Mouse (Mus musculus) hindbrain, embryonic 15.5 days (tissue): ENCODE measurements at regions not wholly inside any gene's neighbourhood (a gene's known extent, or its start where the extent isn't known, plus 50 kb on each side); places are given as distances from the start of the nearest gene placed in this dataset.

Experiments used
- ATAC-seq: fragments of 200-750 bp; cut with Nextera tagmentation; 2 replicates; pipeline ENCODE4 v1.8.0; 2017; ENCODE audit warnings: low read depth, moderate number of reproducible peaks, moderate TSS enrichment; ENCODE audit not compliant: low FRiP score
- H3K27ac ChIP-seq: fragments of 300-500 bp; sonication (generic); replicated peaks from 2 replicates; pipeline ENCODE4 v1.5.1; 2015; ENCODE audit warnings: mild to moderate bottlenecking, inconsistent platforms
- H3K27me3 ChIP-seq: fragments of 300-500 bp; sonication (generic); 2 replicates; pipeline ENCODE4 v1.6.1; 2015; ENCODE audit warnings: control low read depth, inconsistent platforms
- H3K36me3 ChIP-seq: fragments of 300-500 bp; sonication (generic); 2 replicates; pipeline ENCODE4 v1.6.1; 2015; ENCODE audit warnings: control low read depth, inconsistent platforms
- H3K4me1 ChIP-seq: fragments of 300-500 bp; sonication (generic); replicated peaks from 2 replicates; pipeline ENCODE4 v1.6.1; 2015; ENCODE audit warnings: control low read depth, inconsistent platforms
- H3K4me2 ChIP-seq: fragments of 300-500 bp; sonication (generic); 2 replicates; pipeline ENCODE4 v1.6.1; 2015; ENCODE audit warnings: moderate library complexity, mild to moderate bottlenecking, inconsistent platforms
- H3K4me3 ChIP-seq: fragments of 300-500 bp; sonication (generic); 2 replicates; pipeline ENCODE4 v1.5.1; 2015; ENCODE audit warnings: mild to moderate bottlenecking, inconsistent platforms
- H3K9ac ChIP-seq: fragments of 300-500 bp; sonication (generic); 2 replicates; pipeline ENCODE4 v1.6.1; 2015; ENCODE audit warnings: inconsistent platforms
- H3K9me3 ChIP-seq: fragments of 300-500 bp; sonication (generic); 2 replicates; pipeline ENCODE4 v1.6.1; 2016; ENCODE audit warnings: control low read depth, inconsistent platforms
- WGBS: fragments of 180-500 bp; shearing (Covaris S2); methylation state at CpG from one replicate; pipeline ENCODE4 v1.1.7; 2015; 5-methylcytosine and 5-hydroxymethylcytosine counted together

GRCm38 (mm10) chr1:42496022-42496421 lies 199.5 kb upstream of the Pou3f3 start:
- H3K27me3 ChIP-seq = no peaks in the 10 kb centered on the region
- no peaks in the 10 kb centered on the region for H3K9me3 ChIP-seq
- no peaks in the 10 kb centered on the region for H3K36me3 ChIP-seq
- no peak overlapping the region for H3K9ac ChIP-seq
- H3K4me1 ChIP-seq = peaks cover 9% of the 10 kb centered on the region
- H3K4me3 ChIP-seq = no peak overlapping the region
- 87% methylated on average over 3 of the region's 3 CpGs for WGBS
- no peak overlapping the region for H3K27ac ChIP-seq
- ATAC-seq = no peak
- no peak overlapping the region for H3K4me2 ChIP-seq

GRCm38 (mm10) chr1:42496433-42496832 lies 199.1 kb upstream of the Pou3f3 start:
- Histone ChIP-seq H3K4me3 (no peak overlapping the region), H3K9ac (no peak overlapping the region), H3K4me2 (no peak overlapping the region), H3K9me3 (no peaks in the 10 kb centered on the region), H3K27ac (no peak overlapping the region), H3K27me3 (no peaks in the 10 kb centered on the region), H3K36me3 (no peaks in the 10 kb centered on the region), H3K4me1 (peaks cover 5% of the 10 kb centered on the region; the same call in 1 of the 2 replicates)
- WGBS = 89% methylated on average over 6 of the region's 6 CpGs
- no peak for ATAC-seq

DNA sequence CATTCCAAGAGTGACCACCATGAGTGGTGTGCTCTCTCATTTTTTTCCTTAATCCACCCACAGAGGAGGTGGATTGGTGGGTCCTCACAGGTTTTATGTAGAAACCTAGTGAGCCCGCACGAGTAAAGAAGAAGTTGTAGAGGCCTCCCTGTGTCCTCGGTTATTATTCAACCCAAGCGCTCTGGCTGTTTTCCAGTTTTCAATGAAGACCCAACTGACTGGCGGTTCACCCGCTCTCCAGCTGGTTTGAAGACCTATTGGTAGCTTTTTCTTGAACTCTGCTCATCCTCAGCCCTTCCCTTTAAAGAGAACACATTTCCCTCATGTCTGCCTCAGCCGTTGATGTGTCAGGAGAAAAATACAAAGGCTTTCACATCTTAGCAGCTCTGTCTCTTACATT lies 196.7 kb upstream of the Pou3f3 start:
- Histone ChIP-seq H3K9me3 (no peaks in the 10 kb centered on the region), H3K27me3 (no peaks in the 10 kb centered on the region), H3K4me1 (no peaks in the 10 kb centered on the region), H3K9ac (no peak overlapping the region), H3K27ac (no peak overlapping the region), H3K4me3 (no peak overlapping the region), H3K36me3 (no peaks in the 10 kb centered on the region), H3K4me2 (no peak overlapping the region)
- no peak for ATAC-seq
- 69% methylated on average over 7 of the region's 7 CpGs for WGBS

- Histone ChIP-seq H3K9me3 (no peaks in the 10 kb centered on the region), H3K27ac (no peak overlapping the region), H3K4me1 (no peaks in the 10 kb centered on the region), H3K4me3 (no peak overlapping the region), H3K4me2 (no peak overlapping the region), H3K27me3 (no peaks in the 10 kb centered on the region), H3K36me3 (no peaks in the 10 kb centered on the region), H3K9ac (no peak overlapping the region)
- ATAC-seq = no peak
- 72% methylated on average over 9 of the region's 9 CpGs for WGBS
Measured at GRCm38 (mm10) chr1:42504491-42504890, 191.1 kb upstream of the Pou3f3 start.

DNA sequence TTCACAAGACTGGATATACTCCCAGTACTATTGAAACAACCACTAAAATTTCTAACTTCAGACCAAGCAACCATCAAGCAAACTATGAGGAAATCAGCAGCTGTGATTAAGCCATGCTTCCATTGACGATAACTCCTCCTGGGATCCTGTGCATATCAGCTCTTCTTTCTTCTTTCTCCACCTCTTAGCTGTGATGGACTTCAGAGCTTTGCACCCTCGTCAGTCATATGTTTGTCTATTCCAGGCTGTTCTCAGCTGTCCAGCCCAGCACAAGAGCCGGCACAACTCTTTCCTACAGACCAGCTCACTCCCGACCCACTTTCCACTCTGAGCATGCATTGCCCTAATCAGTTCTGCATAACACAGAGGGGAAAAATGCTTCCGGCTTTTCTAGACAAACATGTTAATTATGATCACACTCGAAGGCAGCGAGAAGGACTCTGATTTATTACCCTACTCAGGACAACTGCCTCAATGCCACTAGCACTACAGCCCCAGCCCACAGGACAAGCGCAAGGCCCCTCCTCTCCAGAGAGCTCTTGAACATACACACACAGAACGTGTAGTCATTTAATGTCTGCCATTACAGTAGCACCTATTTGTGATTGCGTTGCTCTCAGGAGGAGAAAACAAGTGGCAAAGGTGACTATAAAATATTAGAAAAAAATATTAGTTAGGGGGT lies 190.4 kb upstream of the Pou3f3 start:
- Histone ChIP-seq H3K9ac (no peak overlapping the region), H3K4me2 (no peak overlapping the region), H3K36me3 (no peaks in the 10 kb centered on the region), H3K27me3 (no peaks in the 10 kb centered on the region), H3K4me1 (no peaks in the 10 kb centered on the region), H3K27ac (no peak overlapping the region), H3K4me3 (no peak overlapping the region), H3K9me3 (no peaks in the 10 kb centered on the region)
- 60% methylated on average over 10 of the region's 10 CpGs for WGBS
- no peak for ATAC-seq

DNA sequence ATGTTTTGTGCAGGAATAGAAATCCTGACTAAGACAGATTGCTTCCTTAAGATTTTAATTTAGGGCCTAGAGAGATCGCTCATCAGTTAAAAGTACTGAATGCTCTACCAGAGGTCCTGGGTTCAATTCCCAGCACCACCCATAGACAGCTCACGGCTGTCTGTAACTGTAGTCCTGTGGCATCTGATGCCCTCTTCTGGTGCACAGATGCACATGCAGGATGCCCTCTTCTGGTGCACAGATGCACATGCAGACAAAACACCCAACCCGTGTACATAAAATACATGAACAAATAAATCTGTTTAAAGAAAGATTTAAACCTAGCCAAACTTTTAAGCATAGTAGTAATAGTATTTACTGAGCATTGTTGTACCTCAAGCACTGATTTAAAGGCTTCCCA lies 181.2 kb upstream of the Pou3f3 start:
- Histone ChIP-seq H3K4me3 (no peak overlapping the region), H3K9me3 (no peaks in the 10 kb centered on the region), H3K4me1 (no peaks in the 10 kb centered on the region), H3K27ac (no peak overlapping the region), H3K4me2 (no peak overlapping the region), H3K9ac (no peak overlapping the region), H3K27me3 (no peaks in the 10 kb centered on the region), H3K36me3 (no peaks in the 10 kb centered on the region)
- WGBS = 96% methylated on average over 3 of the region's 3 CpGs
- no peak for ATAC-seq

GRCm38 (mm10) chr1:42524401-42524800 lies 171.2 kb upstream of the Pou3f3 start:
- WGBS = 24% methylated on average over 4 of the region's 4 CpGs
- Histone ChIP-seq H3K4me1 (no peaks in the 10 kb centered on the region), H3K4me2 (no peak overlapping the region), H3K9ac (no peak overlapping the region), H3K36me3 (no peaks in the 10 kb centered on the region), H3K27me3 (no peaks in the 10 kb centered on the region), H3K9me3 (no peaks in the 10 kb centered on the region), H3K4me3 (no peak overlapping the region), H3K27ac (no peak overlapping the region)
- no peak for ATAC-seq

DNA sequence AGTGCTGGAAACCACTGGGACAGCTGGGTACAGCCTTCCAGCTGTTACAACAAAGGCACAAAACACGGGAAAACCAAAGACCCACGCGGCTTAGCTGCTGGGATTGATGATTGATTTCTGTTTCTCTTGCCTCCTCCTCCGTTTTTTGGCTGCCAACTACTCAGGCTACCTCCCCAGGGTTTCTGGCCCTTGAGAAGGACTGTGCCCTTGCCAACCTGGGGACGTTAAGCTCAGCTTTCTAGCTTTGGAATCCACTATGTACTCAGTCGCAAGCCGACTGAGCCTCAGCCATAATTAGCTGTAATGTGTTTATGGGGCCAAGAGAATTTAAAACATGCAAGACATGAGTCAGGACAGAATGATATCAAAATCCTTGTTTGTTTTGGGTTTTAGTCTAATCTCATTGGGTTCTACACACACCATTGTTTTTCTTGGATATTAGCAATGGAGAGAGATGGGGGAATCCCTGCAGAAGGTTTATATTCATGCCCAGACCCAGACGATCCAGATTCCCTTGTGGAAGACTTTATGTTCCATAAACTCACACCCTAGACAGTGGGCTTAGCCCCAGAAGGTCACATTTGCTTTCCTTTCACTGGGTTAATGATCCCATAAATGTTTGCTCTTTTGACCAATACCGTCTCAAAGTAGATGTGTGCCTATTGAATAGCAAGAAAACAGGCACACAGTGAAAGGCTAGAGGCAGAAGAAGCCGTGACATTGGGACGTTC lies 167.7 kb upstream of the Pou3f3 start:
- 58% methylated on average over 11 of the region's 11 CpGs for WGBS
- H3K27ac ChIP-seq = no peak overlapping the region
- no peaks in the 10 kb centered on the region for H3K9me3 ChIP-seq
- no peak overlapping the region for H3K9ac ChIP-seq
- no peak for ATAC-seq
- no peak overlapping the region for H3K4me2 ChIP-seq
- H3K36me3 ChIP-seq = no peaks in the 10 kb centered on the region
- no peak overlapping the region for H3K4me3 ChIP-seq
- no peaks in the 10 kb centered on the region for H3K4me1 ChIP-seq
- no peaks in the 10 kb centered on the region for H3K27me3 ChIP-seq

DNA sequence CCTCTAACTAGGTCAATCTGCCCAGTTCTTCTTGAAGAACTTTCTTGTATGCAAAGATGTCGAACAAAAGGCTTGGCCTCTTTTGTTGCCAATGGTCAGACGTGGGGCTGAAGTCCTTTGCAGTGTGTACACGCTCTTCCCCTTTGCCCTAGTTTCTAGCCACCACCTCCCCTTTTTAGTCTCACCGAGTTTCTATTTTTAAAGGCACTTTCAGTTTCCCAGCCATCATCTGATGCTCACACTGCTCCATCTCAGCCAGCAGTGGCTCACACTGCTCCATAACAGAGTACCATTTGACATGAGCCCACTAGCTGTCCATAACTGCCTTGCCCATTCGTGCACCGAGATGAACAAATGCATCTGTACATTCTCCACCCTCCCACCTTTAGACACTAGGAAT lies 162.7 kb upstream of the Pou3f3 start:
- H3K36me3 ChIP-seq = no peaks in the 10 kb centered on the region
- no peak overlapping the region for H3K9ac ChIP-seq
- H3K4me3 ChIP-seq = no peak overlapping the region
- no peak overlapping the region for H3K27ac ChIP-seq
- WGBS = 78% methylated on average over 6 of the region's 6 CpGs
- no peaks in the 10 kb centered on the region for H3K4me1 ChIP-seq
- no peak overlapping the region for H3K4me2 ChIP-seq
- no peak for ATAC-seq
- no peaks in the 10 kb centered on the region for H3K27me3 ChIP-seq
- H3K9me3 ChIP-seq = no peaks in the 10 kb centered on the region

GRCm38 (mm10) chr1:42539066-42539539 lies 156.5 kb upstream of the Pou3f3 start:
- H3K27ac ChIP-seq = peak overlapping the region; percentile 79
- peaks cover 30% of the 10 kb centered on the region for H3K4me1 ChIP-seq
- peak; percentile 75 for ATAC-seq
- no peaks in the 10 kb centered on the region for H3K36me3 ChIP-seq
- no peaks in the 10 kb centered on the region for H3K27me3 ChIP-seq
- H3K9ac ChIP-seq = no peak overlapping the region
- peak overlapping the region; percentile 53 for H3K4me2 ChIP-seq
- H3K4me3 ChIP-seq = peak overlapping the region; percentile 5
- H3K9me3 ChIP-seq = no peaks in the 10 kb centered on the region
- 13% methylated on average over 18 of the region's 18 CpGs for WGBS

DNA sequence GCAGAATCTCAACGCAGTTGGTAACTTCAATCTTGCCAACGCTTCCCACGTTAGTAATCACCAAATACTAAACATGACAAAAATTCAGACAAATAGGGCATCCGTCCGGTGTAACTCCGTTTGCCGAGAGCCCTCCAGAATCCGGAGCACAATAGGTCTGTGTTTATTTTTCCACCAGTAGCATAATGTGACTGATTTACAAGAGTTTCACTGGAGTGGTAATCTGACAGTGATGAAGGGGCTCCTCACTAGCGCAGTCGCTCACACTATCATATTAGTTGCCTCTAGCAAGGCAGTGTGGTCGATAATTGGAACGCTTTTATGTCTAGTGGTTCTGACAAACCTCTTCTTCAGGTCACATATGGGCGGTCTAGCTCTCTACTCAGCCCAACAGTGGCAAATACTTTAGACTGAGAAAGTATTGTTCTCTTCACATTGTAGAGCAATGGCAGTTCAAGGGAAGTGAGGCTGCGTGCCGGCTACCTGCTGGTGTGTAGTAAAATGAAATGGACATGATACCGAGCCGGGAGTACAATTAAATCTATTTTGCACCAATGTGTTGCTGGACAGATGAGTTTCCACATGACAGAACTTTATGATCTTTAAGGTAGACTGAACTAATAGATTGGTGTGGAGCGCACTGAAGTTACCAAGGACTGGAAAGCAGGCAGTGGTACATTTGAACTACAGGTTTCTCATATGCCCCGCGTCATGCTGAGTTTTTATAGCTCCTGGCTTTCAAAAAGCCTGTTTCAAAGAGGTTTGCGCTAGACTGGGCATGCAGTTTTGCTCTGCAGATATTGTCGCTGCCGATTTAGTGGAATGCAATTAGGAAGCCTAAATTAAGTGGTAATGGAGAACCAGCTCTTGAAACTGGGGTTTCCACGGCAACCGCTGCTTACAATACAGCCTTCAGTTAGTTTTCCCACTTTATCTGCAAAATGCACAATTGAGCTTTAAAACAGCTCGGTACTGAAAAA lies 155.7 kb upstream of the Pou3f3 start:
- H3K4me1 ChIP-seq = peaks cover 30% of the 10 kb centered on the region
- no peak overlapping the region for H3K9ac ChIP-seq

GRCm38 (mm10) chr1:42541991-42542390 lies 153.6 kb upstream of the Pou3f3 start:
- Histone ChIP-seq H3K27ac (no peak overlapping the region), H3K36me3 (no peaks in the 10 kb centered on the region), H3K4me3 (no peak overlapping the region), H3K4me1 (peaks cover 30% of the 10 kb centered on the region), H3K4me2 (no peak overlapping the region), H3K9ac (no peak overlapping the region), H3K27me3 (no peaks in the 10 kb centered on the region), H3K9me3 (no peaks in the 10 kb centered on the region)
- ATAC-seq = no peak
- WGBS = 80% methylated on average over 4 of the region's 4 CpGs

More for the DNA sequence above, 155.7 kb upstream of the Pou3f3 start:
- Histone ChIP-seq H3K27ac (peak overlapping the region; percentile 79), H3K36me3 (no peaks in the 10 kb centered on the region), H3K4me3 (peak overlapping the region; percentile 5), H3K9me3 (no peaks in the 10 kb centered on the region), H3K27me3 (no peaks in the 10 kb centered on the region), H3K4me2 (peak overlapping the region; percentile 53)
- peak; percentile 64 for ATAC-seq
- 20% methylated on average over 26 of the region's 26 CpGs for WGBS
